Mouse (Mus musculus) brain, adult 2 months (tissue): Measurements from ENCODE around the gene Celf5.

Experiments used
- DNase-seq: peaks from one replicate; pipeline ENCODE4 v3.0.0; 2011; ENCODE audit warnings: low read depth, low spot score

Celf5 gene

DNA sequence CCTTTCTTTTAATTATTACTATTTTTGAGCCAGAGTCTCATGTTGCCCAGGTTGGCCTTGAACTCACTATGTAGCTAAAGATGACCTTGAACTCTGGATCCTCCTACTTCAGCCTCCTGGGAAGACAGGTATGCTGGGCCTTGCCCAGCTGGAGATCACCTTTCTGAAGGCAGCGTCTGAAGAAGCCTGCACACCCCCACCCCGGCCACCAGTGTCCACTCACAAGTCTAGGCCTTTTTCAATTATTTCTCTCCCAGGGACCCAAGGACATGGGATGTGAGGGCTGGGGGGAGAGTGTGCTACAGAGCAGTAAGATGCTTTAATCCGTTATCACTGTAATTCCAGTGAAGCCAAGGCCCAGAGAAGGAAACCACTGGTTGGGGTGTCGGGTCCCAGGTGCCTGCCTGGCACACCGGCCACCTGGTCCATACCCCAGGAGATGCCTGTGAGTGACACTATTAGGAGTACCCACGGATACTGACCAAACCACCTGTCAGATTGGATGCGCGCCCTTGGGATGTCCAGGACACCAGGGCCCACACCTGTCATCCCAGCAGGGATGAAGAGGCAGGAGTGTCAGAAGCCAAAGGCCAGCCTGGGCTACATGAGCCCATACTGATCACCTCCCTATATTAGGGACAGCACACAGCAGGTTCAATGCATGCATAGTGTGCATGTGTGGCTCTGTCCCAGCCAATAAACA lies 54.6 kb downstream of the Celf5 start:
- DNase-seq, result peak; percentile 49

DNA sequence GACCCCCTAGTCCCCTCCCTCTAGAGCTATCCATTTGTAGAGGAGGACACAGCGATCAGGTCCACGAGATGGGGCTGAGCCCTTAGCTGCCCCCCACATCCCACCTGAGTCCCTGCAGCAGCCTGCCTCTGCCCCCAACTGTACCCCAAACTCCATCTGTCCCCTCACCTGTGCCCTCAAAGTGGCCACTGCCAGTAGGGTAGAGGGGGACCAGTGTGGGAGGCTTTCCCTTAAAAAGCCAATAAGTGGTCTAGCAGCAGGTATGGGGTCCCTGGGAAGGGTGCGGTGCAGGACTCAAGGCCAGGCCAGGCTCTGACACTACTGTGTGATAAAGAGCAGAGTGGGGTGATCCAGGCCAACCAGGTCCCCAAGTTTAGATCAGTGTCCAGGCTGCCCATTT lies 55.2 kb downstream of the Celf5 start:
- no peak for DNase-seq

DNA sequence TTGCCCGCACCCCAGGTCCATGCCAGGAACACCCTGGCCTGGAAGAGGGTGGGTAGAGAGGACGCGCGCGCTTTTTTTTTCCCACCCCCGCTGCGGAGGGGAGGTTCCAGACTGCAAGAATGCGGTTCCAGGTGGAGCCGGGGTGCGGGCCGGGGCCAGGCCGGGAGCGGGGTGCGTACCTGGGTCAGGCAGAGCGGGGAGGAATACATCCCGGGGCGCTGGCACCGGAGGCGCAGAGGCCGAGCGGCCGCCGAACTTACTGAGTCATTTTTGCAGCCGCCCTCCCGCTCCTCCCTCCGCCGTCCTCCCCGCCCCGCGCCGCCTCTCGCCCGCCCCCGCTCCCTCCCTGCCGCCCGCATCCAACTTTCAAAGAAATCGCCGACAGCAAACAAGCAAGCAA lies 55.6 kb downstream of the Celf5 start:
- peak; percentile 81 for DNase-seq

DNA sequence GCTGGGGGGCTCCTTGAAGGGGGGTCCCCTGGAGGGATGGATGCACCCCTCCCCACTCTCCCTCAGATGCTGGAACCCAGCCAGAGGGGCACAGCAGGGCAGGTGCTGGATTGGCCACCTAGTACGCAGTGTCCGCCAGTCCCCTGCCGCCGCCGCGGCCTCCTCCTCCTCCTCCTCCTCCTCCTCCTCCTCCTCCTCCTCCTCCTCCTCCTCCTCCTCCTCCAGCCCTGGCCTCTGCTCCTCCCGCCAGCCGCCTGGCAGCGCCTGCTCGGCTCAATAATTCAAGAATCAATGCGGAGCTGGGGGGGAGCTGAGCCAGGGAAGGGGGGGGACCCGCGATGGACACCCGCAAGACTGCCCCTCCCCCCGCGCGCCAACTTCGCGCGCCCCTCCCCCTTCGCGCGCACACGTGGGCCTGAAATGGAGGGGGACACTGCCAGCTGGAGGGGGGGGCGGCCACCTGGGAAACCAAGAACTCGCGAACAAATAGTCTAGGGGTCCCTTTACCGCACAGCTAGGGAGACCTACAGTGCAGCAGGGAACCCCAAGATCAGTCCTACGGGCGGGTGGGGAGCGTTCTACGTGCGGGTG lies 56.3 kb downstream of the Celf5 start:
- peak; percentile 42 for DNase-seq

DNA sequence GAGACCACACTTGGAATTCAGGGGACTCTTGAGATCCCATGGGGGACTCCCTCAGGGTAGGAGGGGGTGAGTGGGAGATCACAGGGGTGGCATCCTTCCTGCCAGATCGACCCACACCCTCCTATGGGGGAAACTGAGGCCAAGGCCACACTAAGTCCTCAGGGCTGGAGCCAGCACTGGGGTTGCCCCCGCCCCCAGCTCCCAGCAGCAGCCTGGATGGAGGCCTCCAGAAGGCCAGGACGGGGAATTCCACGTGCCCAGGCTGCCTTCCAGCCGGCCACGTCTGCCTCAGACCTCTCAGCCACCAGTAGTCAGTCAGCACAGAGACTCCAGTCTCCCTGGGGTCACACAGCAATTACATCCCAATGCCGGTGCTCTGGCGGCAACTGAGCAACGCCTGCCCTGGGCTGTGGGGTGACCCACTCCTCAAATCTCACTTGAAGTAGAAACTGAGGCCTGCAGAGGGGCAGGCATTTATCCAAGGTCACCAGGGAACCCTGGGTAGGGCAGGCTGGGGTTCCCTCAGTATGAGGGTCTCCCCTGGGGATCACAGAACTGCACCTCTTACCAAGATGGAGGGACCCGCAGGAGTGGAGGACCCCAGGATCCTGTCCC lies 57.2 kb downstream of the Celf5 start:
- peak; percentile 68 for DNase-seq

DNA sequence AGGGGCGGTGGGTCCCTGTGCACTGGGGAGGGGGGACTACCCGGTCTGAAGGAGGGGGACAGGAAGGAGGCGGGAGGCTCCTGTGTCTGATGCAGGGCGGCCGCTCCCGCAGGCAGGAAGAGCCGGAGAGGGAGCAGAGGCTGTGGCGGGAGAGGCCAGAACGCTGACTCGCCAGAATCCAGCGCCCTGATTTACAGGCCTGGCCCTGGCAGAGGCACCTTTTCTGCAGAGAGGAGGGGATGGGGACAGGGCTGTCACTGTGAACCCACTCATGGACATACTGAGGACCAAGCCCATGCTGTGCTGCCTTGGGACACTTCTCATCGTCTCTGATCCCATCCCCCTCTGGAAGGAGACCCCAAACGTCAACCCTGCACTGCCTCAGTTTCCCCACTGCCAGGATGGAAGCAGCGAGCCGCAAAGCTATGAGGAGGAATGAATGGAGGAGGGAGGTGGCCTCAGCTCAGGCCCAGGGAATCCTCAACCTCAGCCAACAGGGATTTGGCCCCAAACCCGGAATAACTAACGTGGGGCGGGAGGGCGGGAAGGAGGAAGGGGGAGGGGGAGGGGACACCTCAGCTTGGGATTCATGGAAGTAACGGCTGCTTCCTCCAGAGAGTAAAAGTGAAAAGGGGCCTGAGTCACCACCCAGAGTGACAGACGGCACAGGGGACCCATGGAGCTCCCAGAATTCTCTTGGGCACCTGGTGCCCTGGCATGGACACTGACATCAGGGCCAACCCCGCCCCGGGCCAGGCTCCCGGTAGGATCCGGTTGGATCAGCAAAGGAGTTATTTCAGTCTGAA lies 58.1 kb downstream of the Celf5 start:
- peak; percentile 91 for DNase-seq

DNA sequence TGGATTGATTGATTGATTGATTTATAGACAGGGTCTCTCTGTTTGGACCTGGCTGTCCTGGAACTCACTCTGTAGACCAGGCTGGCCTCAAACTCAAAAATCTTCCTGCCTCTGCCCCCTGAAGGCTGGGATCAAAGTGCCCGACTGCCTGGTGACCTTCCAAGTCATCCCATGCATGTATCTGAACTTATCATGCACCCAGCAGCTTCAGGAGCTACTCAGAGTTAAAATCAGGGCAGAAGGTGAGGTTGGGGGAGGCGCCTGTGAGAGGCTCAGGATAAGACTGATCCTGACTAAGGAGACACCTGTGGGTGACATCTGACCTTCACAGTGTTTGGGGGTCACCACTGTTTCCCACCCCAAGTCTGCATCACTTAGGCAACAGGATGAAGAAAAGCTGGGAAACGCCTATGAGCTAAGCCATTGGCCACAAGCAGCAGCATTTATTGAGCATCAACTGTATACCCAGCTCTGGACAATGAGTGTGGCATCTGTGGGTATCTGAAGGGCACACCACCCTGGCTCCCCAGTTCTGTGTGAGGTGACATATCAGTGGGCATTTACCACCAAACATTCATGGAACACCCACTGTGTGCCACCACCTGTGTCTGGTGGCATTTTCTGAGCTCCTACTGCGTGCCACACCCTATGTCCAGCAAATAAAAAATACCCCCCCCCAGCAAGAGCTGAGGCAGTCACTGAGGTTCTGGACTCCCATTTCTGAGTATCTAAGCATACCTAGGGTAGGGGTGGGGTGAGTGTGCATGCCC lies 58.8 kb downstream of the Celf5 start:
- peak; percentile 7 for DNase-seq

DNA sequence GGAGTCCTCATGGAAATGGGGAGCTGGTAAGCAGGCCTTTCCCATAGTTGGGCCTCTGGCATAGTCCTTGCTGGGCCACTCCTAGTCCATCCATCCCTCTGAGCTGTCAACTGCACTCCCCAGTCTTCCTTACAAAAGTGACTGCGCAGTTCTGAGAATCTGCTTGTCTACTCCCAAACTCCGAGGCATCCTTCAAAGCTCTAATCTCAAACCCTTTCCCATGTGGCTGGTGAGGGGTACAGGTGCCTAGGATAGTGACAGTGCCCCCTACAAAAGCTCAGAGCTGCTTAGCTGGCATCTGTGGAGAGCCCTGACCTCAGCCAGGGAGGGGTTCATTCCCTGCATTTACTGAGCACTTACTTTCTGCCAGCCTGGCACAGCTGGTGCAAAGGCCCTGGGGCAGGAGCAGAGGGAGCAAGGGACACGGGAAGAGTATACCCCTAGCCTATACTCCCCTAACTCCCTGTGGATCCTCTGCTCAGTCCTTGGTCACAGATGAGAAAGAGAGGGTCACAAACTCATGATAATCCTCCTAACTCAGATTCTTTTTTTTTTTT lies 59.8 kb downstream of the Celf5 start:
- DNase-seq, result no peak

DNA sequence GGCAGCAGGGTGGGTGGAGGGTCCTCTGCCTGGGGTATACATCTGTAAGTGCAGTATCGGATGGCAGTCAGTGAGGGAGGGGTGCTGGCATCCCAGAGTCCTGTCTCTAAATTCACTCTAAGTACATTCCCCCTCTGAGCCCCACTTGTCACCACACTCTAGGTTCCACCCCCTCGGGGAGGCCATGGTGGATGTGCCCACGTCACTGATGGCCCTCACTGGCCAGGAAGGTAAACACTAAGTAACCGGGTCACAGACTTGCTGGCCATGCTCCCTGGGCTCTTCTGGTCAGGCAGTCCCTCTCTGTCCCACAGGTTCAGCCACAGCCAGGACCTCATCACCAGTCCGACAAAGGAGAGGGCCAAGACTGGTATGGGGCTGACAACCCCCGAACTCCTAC lies 60.3 kb downstream of the Celf5 start:
- peak; percentile 4 for DNase-seq

DNA sequence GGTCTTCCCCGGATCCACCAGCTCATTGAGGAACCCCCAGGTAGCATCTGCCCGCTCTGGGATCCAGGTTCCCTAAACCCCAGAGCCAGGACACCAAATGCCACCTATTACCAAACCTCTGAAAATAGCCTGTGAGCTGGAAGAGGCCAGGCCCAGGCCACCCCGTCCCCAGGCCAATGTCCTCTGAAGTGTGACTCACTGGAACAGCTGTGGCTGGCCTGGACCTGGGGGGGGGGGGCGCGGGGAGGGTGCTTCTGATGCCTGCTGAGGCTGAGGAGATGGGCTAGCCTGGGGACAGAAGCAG lies 60.8 kb downstream of the Celf5 start:
- DNase-seq, result peak; percentile 14

DNA sequence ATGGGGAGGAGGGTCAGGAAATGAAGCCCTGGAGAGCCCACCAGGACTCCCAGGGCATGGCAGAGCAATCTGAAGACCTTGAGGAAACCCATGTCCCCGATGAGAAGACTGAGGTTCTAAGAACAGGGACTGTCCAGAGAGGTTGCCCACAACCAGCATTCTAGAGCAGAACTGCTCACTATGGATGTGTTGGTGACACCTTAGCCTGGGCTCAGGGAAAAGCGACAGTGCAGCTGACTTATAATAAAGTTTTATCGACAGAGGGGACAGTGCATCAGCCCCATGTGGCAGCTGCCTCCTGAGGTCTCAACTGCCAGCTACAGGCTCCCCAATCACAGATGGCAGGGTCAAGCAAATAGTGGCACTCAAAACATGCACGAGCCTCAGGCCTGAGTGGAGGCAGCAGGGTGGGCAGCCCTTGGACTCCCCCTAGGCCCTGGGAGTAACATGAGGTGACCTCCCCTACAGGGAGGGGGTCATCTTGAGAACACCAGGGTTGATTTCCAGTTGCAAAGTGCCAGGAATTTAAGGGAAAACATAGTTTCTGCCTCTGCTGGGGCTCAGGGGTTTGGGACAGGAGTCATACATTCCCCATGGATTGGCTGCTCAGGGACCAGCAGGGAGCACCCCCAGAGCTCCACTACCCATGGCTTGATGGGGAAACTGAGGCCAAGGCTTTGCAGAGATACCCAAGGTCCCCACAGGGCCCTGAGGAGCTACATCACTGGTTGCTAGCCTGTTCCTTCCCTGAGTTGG lies 61.3 kb downstream of the Celf5 start:
- DNase-seq, result peak; percentile 4

DNA sequence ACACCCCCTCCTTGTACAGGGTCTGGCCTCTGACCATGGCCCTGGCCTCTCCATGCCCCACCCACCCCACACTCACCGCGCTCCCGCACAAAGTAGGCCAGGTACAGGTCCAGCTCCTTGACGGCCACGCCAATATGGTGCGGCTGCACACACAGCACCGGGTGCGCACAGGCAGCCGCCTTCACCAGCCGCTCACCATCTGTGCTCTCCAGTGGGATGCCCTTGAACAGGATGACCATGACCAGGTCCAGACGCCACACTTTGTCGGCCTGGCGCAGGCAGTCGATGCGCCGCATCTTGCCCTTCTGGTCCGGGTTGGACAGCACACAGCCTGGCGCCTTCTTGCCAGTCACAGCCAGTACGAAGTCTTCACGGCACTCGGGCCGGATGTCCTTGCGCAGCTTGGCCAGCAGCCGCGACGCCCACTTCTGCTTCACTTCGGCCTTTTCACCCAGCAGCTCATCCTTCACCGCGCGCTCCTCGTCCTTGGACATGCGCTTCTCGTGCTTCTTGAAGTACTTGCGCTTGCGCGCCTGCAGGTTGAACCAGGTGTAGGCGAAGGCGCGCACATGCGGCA lies 62.2 kb downstream of the Celf5 start:
- DNase-seq, result peak; percentile 76

DNA sequence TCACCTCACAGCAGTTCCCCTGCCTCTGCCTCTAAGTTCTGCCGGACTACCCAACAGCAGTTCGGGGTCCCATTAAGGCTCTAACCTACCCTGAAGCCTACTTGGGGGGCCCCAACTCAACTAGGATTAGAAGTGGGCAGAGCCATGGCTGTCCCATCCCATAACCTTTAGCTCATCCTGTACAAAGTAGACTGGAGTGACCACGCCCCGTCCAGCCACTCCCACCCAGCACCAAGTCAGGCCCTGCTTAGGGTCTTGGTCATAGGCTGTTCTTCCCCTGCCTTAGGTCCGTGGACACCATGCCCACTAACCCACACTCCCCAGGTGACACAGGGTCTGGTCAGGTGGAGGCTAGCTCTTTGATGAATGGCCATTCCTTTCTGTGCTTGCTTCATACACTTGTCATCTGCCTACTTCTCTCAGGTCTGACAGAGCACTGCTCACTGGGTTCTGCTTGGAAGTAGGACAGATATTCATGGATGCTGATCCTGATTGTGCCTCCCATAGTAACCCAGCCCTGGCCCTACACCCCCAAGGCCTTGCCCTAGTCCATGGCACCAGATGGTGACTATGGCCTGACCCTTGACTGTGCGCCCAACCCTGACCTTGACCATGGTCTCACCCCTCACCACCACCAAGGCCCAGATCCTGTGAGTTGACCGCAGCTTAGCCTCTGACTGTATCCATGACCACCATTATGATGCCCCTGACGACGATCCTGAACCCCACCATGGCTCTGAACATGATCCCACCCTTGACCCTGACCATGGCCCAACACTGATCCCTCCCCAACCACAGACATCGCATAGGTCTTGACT lies 63.2 kb downstream of the Celf5 start:
- DNase-seq, result peak; percentile 5

DNA sequence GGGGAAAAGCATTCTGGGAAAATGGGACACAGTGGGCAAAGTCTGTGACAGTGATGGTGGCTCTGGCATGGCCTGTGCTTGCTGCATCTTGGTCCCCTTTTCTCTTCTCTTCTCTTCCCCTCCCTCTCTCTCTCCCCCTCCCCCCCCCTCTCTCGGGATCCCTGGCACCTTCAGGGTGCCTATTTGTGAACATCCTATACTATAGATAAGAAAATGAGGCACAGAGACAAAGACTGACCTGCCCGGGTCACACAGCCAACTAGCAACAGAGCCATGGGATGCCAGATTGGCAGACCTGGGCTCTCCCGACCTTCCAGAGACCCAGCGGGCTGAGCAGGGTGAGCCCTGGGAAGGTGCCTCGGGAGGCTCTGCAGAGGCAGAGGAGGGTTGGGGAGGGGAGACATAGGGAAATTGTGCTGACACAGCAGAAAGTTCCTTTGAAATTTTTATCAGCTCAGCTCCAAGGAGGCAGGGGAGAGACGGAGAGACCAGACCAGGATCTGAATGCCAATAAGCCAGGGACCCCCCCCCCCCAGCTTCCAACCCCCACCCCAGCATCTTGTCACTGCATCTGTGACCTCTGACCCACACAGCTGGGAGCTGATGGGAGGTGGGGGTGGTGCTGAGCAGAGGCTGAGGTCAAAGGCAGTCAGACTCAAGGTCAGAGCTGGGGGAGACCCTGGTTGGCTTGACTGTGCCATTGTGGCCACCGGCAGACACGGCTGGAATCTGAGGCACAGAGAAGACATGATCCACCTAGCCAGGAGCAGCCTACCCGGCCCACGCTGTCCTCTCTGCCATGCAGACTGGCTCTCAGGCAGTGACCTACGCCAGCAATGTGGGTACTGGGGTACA lies 64.1 kb downstream of the Celf5 start:
- no peak for DNase-seq

DNA sequence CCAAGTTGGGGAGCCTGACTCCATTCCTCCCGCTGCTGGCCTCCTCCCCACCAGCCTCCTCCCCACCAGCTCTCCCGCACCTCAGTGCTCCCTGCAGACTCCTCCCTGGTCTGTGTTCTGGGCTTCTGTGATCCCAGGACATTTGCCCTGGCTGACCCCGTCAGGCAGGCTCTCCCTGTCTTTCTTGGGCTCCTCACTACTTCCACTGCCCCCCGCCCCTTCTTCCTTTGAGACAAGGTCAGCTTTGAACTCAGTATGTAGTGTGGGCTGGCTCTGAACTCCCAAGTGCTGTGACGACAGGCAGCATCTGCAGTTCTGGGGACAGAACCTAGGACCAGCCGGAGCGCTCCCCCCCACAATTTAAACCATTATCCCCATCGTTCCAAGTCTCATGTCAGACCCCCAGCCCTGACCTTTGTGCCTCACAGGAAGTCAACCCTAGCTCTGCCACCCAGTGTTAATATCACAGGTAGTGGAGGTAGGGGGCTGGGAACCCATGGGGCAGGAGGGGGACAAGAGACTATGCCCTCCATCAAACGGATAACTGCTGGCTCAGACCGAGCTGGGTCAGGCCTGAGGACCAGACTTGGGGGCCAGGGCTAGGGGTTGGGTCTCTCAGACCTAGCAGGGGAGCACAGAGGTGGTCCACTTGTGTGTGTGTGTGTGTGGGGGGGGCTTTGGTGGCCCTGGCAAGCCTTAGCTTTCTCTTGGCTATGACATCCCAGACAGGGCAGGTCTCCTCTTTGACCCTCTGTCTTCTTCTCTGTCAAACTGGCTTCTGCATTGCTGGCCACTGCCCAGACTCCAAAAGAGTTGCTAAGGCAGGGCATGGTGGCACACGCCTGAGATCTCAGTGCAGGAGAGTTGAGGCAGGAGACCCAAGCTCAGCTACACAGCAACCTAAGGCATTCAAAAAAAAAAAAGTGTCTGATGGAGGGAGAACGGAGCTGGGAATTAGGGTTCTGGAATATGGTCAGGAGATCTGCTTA lies 65.0 kb downstream of the Celf5 start:
- no peak for DNase-seq

DNA sequence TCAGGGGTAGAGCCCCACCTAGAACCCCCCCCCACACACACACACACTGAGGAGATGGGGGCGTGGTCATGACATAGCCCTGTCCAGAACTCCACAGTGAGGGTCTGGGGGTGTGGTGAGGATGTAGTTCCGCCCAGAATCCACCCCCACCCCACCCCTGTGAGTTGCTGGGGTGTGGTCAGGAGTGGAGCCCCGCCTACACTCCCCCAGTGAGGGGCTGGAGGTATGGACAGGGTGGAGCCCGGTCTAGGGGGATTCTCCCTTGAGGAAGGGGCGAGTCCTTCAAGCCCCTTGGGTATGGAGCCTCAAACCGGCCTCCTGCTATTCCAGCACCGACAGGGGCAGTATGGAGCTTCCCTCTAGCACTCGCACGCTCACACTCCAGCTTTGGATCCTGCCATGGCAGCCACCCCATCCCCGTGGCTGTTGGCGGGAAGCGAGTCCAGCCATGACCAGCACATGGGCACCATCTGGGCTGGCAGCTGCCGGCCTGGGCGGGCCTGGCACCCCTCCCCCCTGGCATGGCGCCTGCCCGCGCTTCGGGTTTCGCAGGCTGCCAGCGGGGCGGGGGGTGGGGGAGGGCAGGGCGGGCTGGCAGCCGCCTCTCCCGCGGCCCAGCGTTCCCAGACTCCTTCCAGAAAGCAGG lies 65.8 kb downstream of the Celf5 start:
- DNase-seq, result peak; percentile 97
